Mouse (Mus musculus) liver, postnatal 0 days (tissue): ENCODE results near the gene Rbfox1. TPM values are rescaled to one million over a fixed set of nuclear protein-coding genes. Genes with fewer than 3 reads are reported as not detected.

Source experiments
- ATAC-seq: fragments of 200-750 bp; cut with Nextera tagmentation; 2 replicates; pipeline ENCODE4 v1.8.0; 2017; ENCODE audit warnings: mild to moderate bottlenecking, moderate library complexity
- DNase-seq: peaks from one replicate; pipeline ENCODE4 v3.0.0-alpha.2; 2016
- H3K27ac ChIP-seq: fragments of 300-500 bp; sonication (generic); 2 replicates; pipeline ENCODE4 v1.5.1; 2014; ENCODE audit warnings: antibody characterized with exemption, moderate library complexity, mild to moderate bottlenecking, low read depth
- H3K27me3 ChIP-seq: fragments of 300-500 bp; sonication (generic); 2 replicates; pipeline ENCODE4 v1.6.1; 2014; ENCODE audit warnings: low read length, control low read depth, mixed read lengths; ENCODE audit not compliant: insufficient read depth
- H3K36me3 ChIP-seq: fragments of 300-500 bp; sonication (generic); replicated peaks from 2 replicates; pipeline ENCODE4 v1.6.1; 2014; ENCODE audit warnings: mild to moderate bottlenecking, control low read depth, low read length, moderate library complexity, mixed read lengths; ENCODE audit not compliant: insufficient read depth
- H3K4me1 ChIP-seq: fragments of 300-500 bp; sonication (generic); 2 replicates; pipeline ENCODE4 v1.6.1; 2014; ENCODE audit warnings: antibody characterized with exemption, mild to moderate bottlenecking, control low read depth; ENCODE audit not compliant: insufficient read depth
- H3K4me2 ChIP-seq: fragments of 300-500 bp; sonication (generic); 2 replicates; pipeline ENCODE4 v1.6.1; 2014; ENCODE audit warnings: low read depth, mild to moderate bottlenecking, low read length, moderate library complexity, mixed read lengths
- H3K4me3 ChIP-seq: fragments of 300-500 bp; sonication (generic); 2 replicates; pipeline ENCODE4 v1.5.1; 2014; ENCODE audit warnings: low read depth, low read length
- H3K9ac ChIP-seq: fragments of 300-500 bp; sonication (generic); replicated peaks from 2 replicates; pipeline ENCODE4 v1.6.1; 2014; ENCODE audit warnings: mild to moderate bottlenecking, moderate library complexity
- H3K9me3 ChIP-seq: fragments of 300-500 bp; sonication (generic); 2 replicates; pipeline ENCODE4 v1.6.1; 2016; ENCODE audit warnings: mild to moderate bottlenecking, control low read depth, low read length, mixed read lengths
- CTCF ChIP-seq: sonication (generic); IDR thresholded peaks from 2 replicates; pipeline ENCODE4 v1.5.1; 2016; ENCODE audit warnings: antibody characterized with exemption, low read depth
- EP300 ChIP-seq: IDR thresholded peaks from 2 replicates; pipeline ENCODE4 v1.6.1; 2016; ENCODE audit warnings: antibody characterized with exemption, low read depth, mild to moderate bottlenecking
- WGBS: fragments of 180-500 bp; shearing (Covaris S2); extraction: QIAGEN DNeasy Blood & Tissue Kit; methylation state at CpG from one replicate; pipeline ENCODE4 v1.1.7; 2014; ENCODE audit not compliant: insufficient replicate concordance; 5-methylcytosine and 5-hydroxymethylcytosine counted together
- polyA plus RNA-seq: library from polyadenylated mRNA; unstranded; fragments of >200 nt; fragmentation: Nextera tagmentation; extraction: Ambion mirVana; gene quantifications from 2 replicates; pipeline ENCODE4 v1.2.1, GENCODE M21; 2015

The Rbfox1 gene
- polyA plus RNA-seq, 1 experiment from 2014 or later, result 0.12 TPM

GRCm38 (mm10) chr16:6113836-6114475 lies 228.8 kb downstream of the Rbfox1 start:
- H3K4me2 ChIP-seq, result no peak overlapping the region
- H3K27ac ChIP-seq, result no peak overlapping the region
- no peaks in the 10 kb centered on the region for H3K36me3 ChIP-seq
- H3K27me3 ChIP-seq, result no peaks in the 10 kb centered on the region
- H3K9me3 ChIP-seq, result 0 out of 2 replicates have a peak, but pooled peaks cover 2% of the 10 kb centered on the region
- no peak overlapping the region for H3K9ac ChIP-seq
- 38% methylated on average over 5 of the region's 5 CpGs for WGBS
- DNase-seq (no peak), ATAC-seq (no peak)
- no peaks in the 10 kb centered on the region for H3K4me1 ChIP-seq
- TF ChIP-seq EP300, result no peak
- H3K4me3 ChIP-seq, result no peak overlapping the region

GRCm38 (mm10) chr16:6119472-6119871 lies 234.3 kb downstream of the Rbfox1 start:
- Histone ChIP-seq H3K4me3 (no peak overlapping the region), H3K36me3 (no peaks in the 10 kb centered on the region), H3K4me1 (no peaks in the 10 kb centered on the region), H3K4me2 (no peak overlapping the region), H3K9ac (no peak overlapping the region), H3K9me3 (no peaks in the 10 kb centered on the region), H3K27ac (no peak overlapping the region), H3K27me3 (no peaks in the 10 kb centered on the region)
- TF ChIP-seq CTCF (no peak), EP300 (peak; percentile 53; the same call in 1 of the 2 replicates)
- 17% methylated on average over 1 of the region's 1 CpGs for WGBS
- DNase-seq (no peak), ATAC-seq (no peak)

GRCm38 (mm10) chr16:6121232-6121631 lies 236.1 kb downstream of the Rbfox1 start:
- no peak overlapping the region for H3K4me3 ChIP-seq
- no peaks in the 10 kb centered on the region for H3K27me3 ChIP-seq
- no peaks in the 10 kb centered on the region for H3K36me3 ChIP-seq
- no peak overlapping the region for H3K9ac ChIP-seq
- ATAC-seq (no peak), DNase-seq (no peak)
- TF ChIP-seq EP300, result no peak
- no peak for TF ChIP-seq CTCF
- no peak overlapping the region for H3K27ac ChIP-seq
- H3K4me2 ChIP-seq, result no peak overlapping the region
- H3K9me3 ChIP-seq, result no peaks in the 10 kb centered on the region
- WGBS, result 81% methylated on average over 4 of the region's 4 CpGs
- H3K4me1 ChIP-seq, result no peaks in the 10 kb centered on the region

GRCm38 (mm10) chr16:6122859-6123258 lies 237.7 kb downstream of the Rbfox1 start:
- DNase-seq (no peak), ATAC-seq (no peak)
- TF ChIP-seq EP300 (no peak), CTCF (peak; percentile 51)
- no peak overlapping the region for H3K27ac ChIP-seq
- no peak overlapping the region for H3K9ac ChIP-seq
- 86% methylated on average over 11 of the region's 22 CpGs for WGBS
- no peaks in the 10 kb centered on the region for H3K36me3 ChIP-seq
- no peak overlapping the region for H3K4me2 ChIP-seq
- no peaks in the 10 kb centered on the region for H3K4me1 ChIP-seq
- no peaks in the 10 kb centered on the region for H3K27me3 ChIP-seq
- no peak overlapping the region for H3K4me3 ChIP-seq
- no peaks in the 10 kb centered on the region for H3K9me3 ChIP-seq

- Histone ChIP-seq H3K27ac (no peak overlapping the region), H3K27me3 (no peaks in the 10 kb centered on the region), H3K4me2 (no peak overlapping the region), H3K36me3 (no peaks in the 10 kb centered on the region), H3K9me3 (no peaks in the 10 kb centered on the region), H3K4me3 (no peak overlapping the region), H3K4me1 (no peaks in the 10 kb centered on the region), H3K9ac (no peak overlapping the region)
- 36% methylated on average over 5 of the region's 5 CpGs for WGBS
- no peak for TF ChIP-seq EP300
- no peak for TF ChIP-seq CTCF
- DNase-seq, result no peak
- no peak for ATAC-seq
Observed at GRCm38 (mm10) chr16:6128314-6128713, 243.2 kb downstream of the Rbfox1 start.

- Histone ChIP-seq H3K27me3 (no peaks in the 10 kb centered on the region), H3K4me3 (no peak overlapping the region), H3K36me3 (no peaks in the 10 kb centered on the region), H3K4me2 (no peak overlapping the region), H3K9ac (no peak overlapping the region), H3K27ac (no peak overlapping the region), H3K9me3 (no peaks in the 10 kb centered on the region), H3K4me1 (no peaks in the 10 kb centered on the region)
- 77% methylated on average over 6 of the region's 7 CpGs for WGBS
- DNase-seq (no peak), ATAC-seq (no peak)
- TF ChIP-seq CTCF, result no peak
- TF ChIP-seq EP300, result no peak
Observed at GRCm38 (mm10) chr16:6135016-6135415, 249.9 kb downstream of the Rbfox1 start.
